Mouse (Mus musculus) forebrain, embryonic 14.5 days (tissue): ENCODE results near the gene Ddx41. TPM values are rescaled to one million over a fixed set of nuclear protein-coding genes. Genes with fewer than 3 reads are reported as not detected.
A peak's percentile ranks its signal among the peaks of the same experiment; 100 is the strongest.

Experiments used
- ATAC-seq: fragments of 200-750 bp; cut with Nextera tagmentation; 2 replicates; pipeline ENCODE4 v1.8.0; 2017; ENCODE audit warnings: mild to moderate bottlenecking, moderate library complexity
- DNase-seq: peaks from one replicate; pipeline ENCODE4 v3.0.0-alpha.2; 2015; ENCODE audit warnings: low spot score
- H3K27ac ChIP-seq: fragments of 300-500 bp; sonication (generic); 2 replicates; pipeline ENCODE4 v1.5.1; 2014; ENCODE audit warnings: low read depth, mild to moderate bottlenecking, control low read depth, low read length, moderate library complexity
- H3K27me3 ChIP-seq: fragments of 300-500 bp; sonication (generic); replicated peaks from 2 replicates; pipeline ENCODE4 v1.6.1; 2014; ENCODE audit warnings: low read length, control low read depth, mixed read lengths; ENCODE audit not compliant: control insufficient read depth, insufficient read depth
- H3K36me3 ChIP-seq: fragments of 300-500 bp; sonication (generic); 2 replicates; pipeline ENCODE4 v1.6.1; 2014; ENCODE audit warnings: low read length, control low read depth; ENCODE audit not compliant: control insufficient read depth, insufficient read depth
- H3K4me1 ChIP-seq: fragments of 300-500 bp; sonication (generic); 2 replicates; pipeline ENCODE4 v1.6.1; 2014; ENCODE audit warnings: antibody characterized with exemption, low read length, control low read depth; ENCODE audit not compliant: control insufficient read depth, insufficient read depth
- H3K4me2 ChIP-seq: fragments of 300-500 bp; sonication (generic); 2 replicates; pipeline ENCODE4 v1.6.1; 2014; ENCODE audit warnings: mild to moderate bottlenecking, control low read depth, low read length
- H3K4me3 ChIP-seq: fragments of 300-500 bp; sonication (generic); 2 replicates; pipeline ENCODE4 v1.5.1; 2014; ENCODE audit warnings: low read depth, low read length, control low read depth
- H3K9ac ChIP-seq: fragments of 300-500 bp; sonication (generic); 2 replicates; pipeline ENCODE4 v1.6.1; 2014; ENCODE audit warnings: mild to moderate bottlenecking, low read length, control low read depth, moderate library complexity
- H3K9me3 ChIP-seq: fragments of 300-500 bp; sonication (generic); replicated peaks from 2 replicates; pipeline ENCODE4 v1.6.1; 2016; ENCODE audit warnings: low read length, control low read depth, mixed read lengths; ENCODE audit not compliant: control insufficient read depth
- WGBS: fragments of 180-500 bp; shearing (Covaris S2); extraction: QIAGEN DNeasy Blood & Tissue Kit; methylation state at CpG from one replicate; pipeline ENCODE4 v1.1.7; 2014; 5-methylcytosine and 5-hydroxymethylcytosine counted together
- polyA plus RNA-seq: library from polyadenylated mRNA; unstranded; fragments of >200 nt; fragmentation: Nextera tagmentation; extraction: Ambion mirVana; gene quantifications from 2 replicates; pipeline ENCODE4 v1.2.1, GENCODE M21; 2014

Ddx41 gene
- polyA plus RNA-seq, 1 experiment from 2014 or later, result 75.7 TPM

DNA sequence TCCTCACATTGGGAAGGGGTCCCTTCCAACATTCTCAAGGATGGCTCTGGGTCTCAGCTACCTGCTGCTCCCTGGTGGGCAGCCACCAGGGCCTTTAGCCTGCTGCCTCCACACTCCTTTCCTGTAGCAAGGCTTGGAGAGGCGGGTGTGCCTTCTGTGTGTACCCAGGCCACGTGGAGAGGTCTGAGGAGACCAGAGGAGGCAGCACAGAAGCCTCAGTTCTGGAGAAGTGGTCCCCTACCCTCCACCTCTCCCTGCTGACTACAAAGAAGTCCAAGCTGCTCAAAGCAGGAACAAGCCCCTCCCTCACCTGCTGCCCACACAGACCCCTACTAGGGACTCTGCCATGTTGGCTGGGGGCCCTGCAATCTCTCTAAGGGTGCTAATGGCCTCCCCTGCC is 42.2 kb downstream of the Ddx41 start:
- no peak overlapping the region; the same call in 1 of the 2 replicates for H3K9ac ChIP-seq
- no peak overlapping the region for H3K4me3 ChIP-seq
- peaks cover 25% of the 10 kb centered on the region for H3K4me1 ChIP-seq
- no peak overlapping the region for H3K4me2 ChIP-seq
- no peaks in the 10 kb centered on the region for H3K9me3 ChIP-seq
- WGBS, result 36% methylated on average over 2 of the region's 2 CpGs
- DNase-seq (no peak), ATAC-seq (peak; percentile 18; the same call in 1 of the 2 replicates)
- H3K36me3 ChIP-seq, result peaks cover 9% of the 10 kb centered on the region; the same call in 1 of the 2 replicates
- H3K27me3 ChIP-seq, result no peaks in the 10 kb centered on the region
- no peak overlapping the region for H3K27ac ChIP-seq

GRCm38 (mm10) chr13:55487578-55488498 is 48.6 kb downstream of the Ddx41 start, which contains the start of gene Dbn1:
TSS of gene Dbn1 (minus strand) at chr13:55488111.
- DNase-seq, result peak; percentile 83
- WGBS, result under 1% methylated on average over 48 of the region's 83 CpGs
- Histone ChIP-seq H3K9ac (peak within 1 kb of the TSS; percentile 100), H3K4me2 (peak within 1 kb of the TSS; percentile 99), H3K27me3 (no peaks in the 10 kb centered on the region), H3K36me3 (peaks cover 13% of the 10 kb centered on the region), H3K4me1 (peaks cover 38% of the 10 kb centered on the region), H3K9me3 (no peaks in the 10 kb centered on the region), H3K27ac (peak within 1 kb of the TSS; percentile 100), H3K4me3 (peak within 1 kb of the TSS; percentile 99)
- ATAC-seq, result peak; percentile 83

GRCm38 (mm10) chr13:55486916-55487577 is 49.4 kb downstream of the Ddx41 start:
- H3K4me1 ChIP-seq, result peaks cover 38% of the 10 kb centered on the region
- peak; percentile 40 for ATAC-seq

GRCm38 (mm10) chr13:55486029-55486794 is 50.2 kb downstream of the Ddx41 start:
- Histone ChIP-seq H3K4me1 (peaks cover 38% of the 10 kb centered on the region), H3K27ac (peak overlapping the region; percentile 100), H3K4me2 (peak overlapping the region; percentile 99), H3K9me3 (no peaks in the 10 kb centered on the region), H3K36me3 (peaks cover 30% of the 10 kb centered on the region), H3K27me3 (no peaks in the 10 kb centered on the region), H3K9ac (peak overlapping the region; percentile 100), H3K4me3 (peak overlapping the region; percentile 99)
- no peak for ATAC-seq
- DNase-seq, result peak; percentile 55
- WGBS, result 27% methylated on average over 14 of the region's 14 CpGs

More at GRCm38 (mm10) chr13:55486916-55487577, 49.4 kb downstream of the Ddx41 start:
- H3K36me3 ChIP-seq, result peaks cover 21% of the 10 kb centered on the region
- peak overlapping the region; percentile 99 for H3K4me3 ChIP-seq
- H3K27ac ChIP-seq, result peak overlapping the region; percentile 100
- no peaks in the 10 kb centered on the region for H3K27me3 ChIP-seq
- WGBS, result under 1% methylated on average over 19 of the region's 29 CpGs
- H3K4me2 ChIP-seq, result peak overlapping the region; percentile 99
- DNase-seq, result peak; percentile 68
- H3K9ac ChIP-seq, result peak overlapping the region; percentile 100
- H3K9me3 ChIP-seq, result no peaks in the 10 kb centered on the region

DNA sequence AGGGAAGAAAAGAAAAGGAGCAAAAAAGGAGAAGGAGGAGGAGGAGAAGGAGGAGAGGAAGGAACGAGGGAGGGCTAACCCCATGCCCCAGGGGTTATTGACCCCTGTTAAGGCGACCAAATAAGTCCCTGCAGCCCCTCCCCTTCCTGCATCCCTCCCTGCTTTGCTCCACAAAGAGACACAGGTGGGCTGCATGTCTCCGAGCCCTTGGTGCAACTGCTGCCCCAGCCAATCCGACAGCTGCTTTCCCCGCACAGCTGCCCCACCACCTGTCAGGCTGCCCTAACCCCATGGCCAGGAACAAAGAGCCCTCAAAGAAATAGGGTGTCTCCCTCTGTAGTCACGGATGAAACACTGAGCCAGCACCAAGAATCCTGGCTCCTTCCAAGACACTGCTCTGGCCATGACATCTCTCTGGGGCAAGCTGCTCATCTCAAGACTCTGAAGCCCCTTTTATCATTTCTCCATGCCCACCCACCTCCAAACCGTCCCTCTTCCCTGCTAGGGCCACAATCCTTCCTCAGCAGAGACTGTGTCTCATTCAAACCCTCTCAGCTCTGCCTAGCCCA is 51.9 kb downstream of the Ddx41 start:
- H3K27me3 ChIP-seq, result no peaks in the 10 kb centered on the region
- H3K4me3 ChIP-seq, result peak overlapping the region; percentile 99
- WGBS, result 13% methylated on average over 7 of the region's 7 CpGs
- peaks cover 46% of the 10 kb centered on the region for H3K36me3 ChIP-seq
- no peaks in the 10 kb centered on the region for H3K9me3 ChIP-seq
- DNase-seq (peak; percentile 52), ATAC-seq (no peak)
- peaks cover 38% of the 10 kb centered on the region for H3K4me1 ChIP-seq
- H3K4me2 ChIP-seq, result peak overlapping the region; percentile 99
- H3K27ac ChIP-seq, result peak overlapping the region; percentile 100
- peak overlapping the region; percentile 100 for H3K9ac ChIP-seq

DNA sequence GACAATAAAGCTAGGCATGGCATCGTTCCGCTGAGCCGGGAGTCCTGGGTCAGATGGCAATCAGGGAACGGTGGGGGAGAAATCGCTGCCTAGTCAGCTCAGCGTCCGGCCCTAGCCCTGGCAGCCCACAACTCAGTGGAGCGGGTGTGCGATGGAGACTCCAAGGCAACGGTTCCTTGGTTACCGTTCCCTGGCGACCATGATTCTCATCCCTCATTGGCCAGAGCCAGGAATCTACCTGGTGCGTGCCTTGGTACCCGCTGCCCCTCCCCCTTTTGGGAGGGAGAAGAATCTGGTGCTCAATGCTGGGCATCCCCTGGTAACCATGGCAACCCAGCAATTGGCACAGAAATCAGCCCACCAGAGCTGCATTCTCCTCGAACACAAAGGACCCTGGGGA is 52.9 kb downstream of the Ddx41 start:
- Histone ChIP-seq H3K4me2 (peak overlapping the region; percentile 99), H3K4me1 (peaks cover 37% of the 10 kb centered on the region), H3K4me3 (peak overlapping the region; percentile 99), H3K9ac (peak overlapping the region; percentile 100), H3K36me3 (peaks cover 56% of the 10 kb centered on the region), H3K27ac (peak overlapping the region; percentile 100), H3K27me3 (no peaks in the 10 kb centered on the region), H3K9me3 (no peaks in the 10 kb centered on the region)
- ATAC-seq (peak; percentile 83), DNase-seq (peak; percentile 98)
- under 1% methylated on average over 15 of the region's 15 CpGs for WGBS

GRCm38 (mm10) chr13:55483071-55483470 is 53.4 kb downstream of the Ddx41 start:
- Histone ChIP-seq H3K4me2 (peak overlapping the region; percentile 99), H3K4me3 (peak overlapping the region; percentile 99), H3K9me3 (no peaks in the 10 kb centered on the region), H3K9ac (peak overlapping the region; percentile 100), H3K27ac (peak overlapping the region; percentile 100), H3K27me3 (no peaks in the 10 kb centered on the region), H3K4me1 (peaks cover 32% of the 10 kb centered on the region), H3K36me3 (peaks cover 61% of the 10 kb centered on the region)
- DNase-seq (no peak), ATAC-seq (no peak)
- WGBS, result 54% methylated on average over 9 of the region's 9 CpGs

DNA sequence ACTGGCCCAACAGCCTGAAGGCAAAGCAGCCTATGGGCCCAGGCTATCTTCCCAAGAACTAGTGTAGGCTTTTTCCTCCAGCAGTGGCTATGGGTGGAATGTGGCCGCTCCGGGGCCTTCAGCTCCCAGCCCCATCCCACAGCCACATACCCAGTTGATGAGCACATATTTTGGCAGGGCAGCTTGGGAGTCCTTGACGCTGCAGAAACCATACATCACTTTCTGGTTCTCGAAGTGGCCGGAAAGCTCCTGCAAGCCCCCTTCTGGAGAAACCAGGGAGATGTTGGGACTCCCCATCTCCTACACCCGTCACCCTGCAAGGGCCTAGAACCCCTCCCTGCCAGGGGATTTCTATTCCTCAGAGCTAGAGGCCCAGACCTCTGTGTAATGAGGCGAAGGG is 53.9 kb downstream of the Ddx41 start:
- H3K9me3 ChIP-seq, result no peaks in the 10 kb centered on the region
- peaks cover 31% of the 10 kb centered on the region for H3K4me1 ChIP-seq
- 84% methylated on average over 6 of the region's 7 CpGs for WGBS
- H3K27ac ChIP-seq, result no peak overlapping the region
- DNase-seq (no peak), ATAC-seq (no peak)
- H3K36me3 ChIP-seq, result peaks cover 66% of the 10 kb centered on the region
- peak overlapping the region; percentile 99; the same call in 1 of the 2 replicates for H3K4me3 ChIP-seq
- H3K27me3 ChIP-seq, result no peaks in the 10 kb centered on the region
- H3K4me2 ChIP-seq, result peak overlapping the region; percentile 99; the same call in 1 of the 2 replicates
- H3K9ac ChIP-seq, result 0 out of 2 replicates have a peak overlapping the region, but pooled peaks have one; percentile 100
